Mouse (Mus musculus): Measurements from ENCODE around the gene Mtus2.

Gene Mtus2

GRCm38 (mm10) chr5:148180590-148181307 is 223.6 kb downstream of the Mtus2 start:
- WGBS: 42% methylated on average over 13 of the region's 13 CpGs

DNA sequence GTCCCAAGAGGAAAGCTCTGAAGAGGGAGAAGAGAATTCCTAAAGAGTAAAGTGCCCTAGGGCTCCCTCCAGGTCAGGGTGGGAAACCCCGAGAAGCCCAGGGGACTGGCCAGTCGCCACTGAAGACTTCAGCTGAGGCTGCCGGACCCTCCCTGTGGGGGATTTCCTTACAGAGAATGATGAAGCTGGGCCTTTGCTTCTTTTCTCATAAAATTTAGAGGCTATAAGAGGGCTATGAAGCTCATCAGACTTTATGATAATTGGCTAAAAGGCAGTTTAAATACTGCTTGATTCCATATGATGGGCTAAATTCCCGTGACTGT is 224.1 kb downstream of the Mtus2 start:
- 63% methylated on average over 4 of the region's 4 CpGs for WGBS

- WGBS: 83% methylated on average over 6 of the region's 6 CpGs
Observed at GRCm38 (mm10) chr5:148181901-148182300, 224.8 kb downstream of the Mtus2 start.

GRCm38 (mm10) chr5:148185898-148186297 is 228.8 kb downstream of the Mtus2 start:
- WGBS: 75% methylated on average over 1 of the region's 1 CpGs

- 57% methylated on average over 4 of the region's 4 CpGs for WGBS
Observed at GRCm38 (mm10) chr5:148191416-148191815, 234.3 kb downstream of the Mtus2 start.

DNA sequence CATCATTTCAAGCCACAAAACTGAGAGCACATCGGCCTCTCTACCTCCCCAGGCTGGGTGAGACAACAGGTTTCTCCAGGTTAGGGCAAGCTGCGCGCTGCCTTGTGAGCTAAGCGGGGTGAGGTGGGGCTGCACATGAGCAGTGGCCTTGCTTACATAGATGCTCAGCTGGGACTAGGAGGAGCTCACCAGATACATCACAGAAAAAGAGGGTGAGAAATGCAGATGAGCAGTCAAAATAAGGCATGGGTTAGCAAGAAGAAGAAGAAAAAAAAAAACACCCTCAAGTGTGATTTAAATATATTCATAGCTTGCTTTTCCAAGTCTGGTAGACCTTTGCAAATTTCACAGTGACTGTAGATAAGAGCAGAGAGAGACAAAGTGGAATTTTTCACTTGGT is 254.7 kb downstream of the Mtus2 start:
- 76% methylated on average over 4 of the region's 4 CpGs for WGBS

GRCm38 (mm10) chr5:148216786-148217185 is 259.7 kb downstream of the Mtus2 start:
- WGBS: 88% methylated on average over 8 of the region's 8 CpGs

DNA sequence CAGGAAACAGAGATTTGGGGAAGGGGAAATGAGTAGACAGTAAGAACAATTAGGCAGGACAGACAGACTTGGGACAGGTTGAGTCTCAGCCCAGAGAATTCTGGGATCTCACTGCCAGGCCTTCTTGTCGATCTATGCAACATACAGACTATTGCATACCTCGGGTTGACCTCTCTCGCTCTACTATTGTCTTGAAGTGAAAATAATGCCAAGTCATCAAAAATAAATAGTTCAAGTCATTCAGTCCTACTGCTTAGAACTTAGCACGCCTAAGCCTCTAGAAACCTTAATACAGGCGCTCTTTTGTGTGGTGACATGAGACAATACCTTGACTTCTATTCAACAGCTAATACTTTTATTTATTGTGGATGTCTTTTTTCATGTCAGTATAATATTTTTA is 265.8 kb downstream of the Mtus2 start:
- WGBS: 91% methylated on average over 5 of the region's 5 CpGs

DNA sequence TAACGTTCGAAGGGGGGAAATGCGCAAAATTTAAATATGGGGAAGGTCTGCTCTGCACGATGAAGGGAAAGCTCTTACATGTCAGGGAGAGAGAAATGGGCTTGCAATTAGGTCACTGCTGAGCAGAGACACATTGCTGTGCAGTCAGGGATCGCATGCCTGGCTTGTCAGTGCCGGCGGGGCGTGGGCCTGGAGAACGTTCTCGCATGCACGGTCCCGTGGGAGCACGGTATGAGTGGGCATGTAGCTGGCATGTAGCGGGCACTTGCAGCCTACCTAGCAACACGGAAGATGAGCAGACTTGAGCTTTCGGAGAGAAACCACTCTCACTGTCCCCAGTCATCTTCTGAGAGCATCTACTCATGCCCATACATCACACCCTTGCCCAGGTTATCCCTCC is 266.9 kb downstream of the Mtus2 start:
- WGBS: 86% methylated on average over 16 of the region's 16 CpGs

DNA sequence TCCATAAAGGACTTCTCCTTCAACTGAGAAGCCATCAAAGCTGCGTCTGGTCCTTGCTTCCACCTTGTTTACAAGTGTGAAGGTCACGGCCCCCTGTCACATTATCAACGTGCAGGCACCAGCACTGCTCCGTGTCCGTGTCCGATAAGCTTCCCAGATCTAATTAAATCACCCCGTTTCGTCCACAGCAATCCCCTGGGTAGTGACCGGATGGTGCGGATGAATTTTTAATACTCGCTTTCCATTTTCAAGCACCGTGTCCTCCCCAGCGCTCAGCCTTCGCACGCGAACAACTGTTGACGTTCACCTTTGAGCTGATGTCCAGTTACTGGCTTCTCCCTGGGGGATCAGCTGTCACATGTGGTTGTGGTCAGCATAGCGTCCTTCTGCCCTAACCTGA is 276.6 kb downstream of the Mtus2 start:
- 94% methylated on average over 18 of the region's 18 CpGs for WGBS

GRCm38 (mm10) chr5:148236616-148237015 is 279.5 kb downstream of the Mtus2 start:
- 59% methylated on average over 9 of the region's 9 CpGs for WGBS

GRCm38 (mm10) chr5:148239757-148240156 is 282.6 kb downstream of the Mtus2 start:
- WGBS: 47% methylated on average over 2 of the region's 2 CpGs

DNA sequence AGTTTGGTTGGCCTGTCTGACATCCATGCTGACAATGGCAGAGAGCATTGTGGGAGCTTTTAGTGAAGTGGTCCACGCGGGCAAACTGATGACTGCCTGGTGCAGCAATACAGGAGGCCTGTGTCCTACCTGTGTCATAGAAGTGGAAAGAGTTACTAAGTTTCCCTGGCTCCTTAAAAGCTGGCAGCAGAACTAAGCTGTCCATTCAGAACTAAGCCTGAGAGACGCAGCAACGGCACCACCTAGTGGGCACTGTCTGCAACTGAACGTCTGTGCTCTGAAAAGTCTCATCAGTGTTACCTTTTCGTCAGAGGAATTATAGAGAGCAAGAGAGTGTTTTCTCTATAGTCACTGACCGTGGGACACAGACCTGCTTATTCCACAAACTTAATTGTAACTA is 284.8 kb downstream of the Mtus2 start:
- 7% methylated on average over 7 of the region's 7 CpGs for WGBS

DNA sequence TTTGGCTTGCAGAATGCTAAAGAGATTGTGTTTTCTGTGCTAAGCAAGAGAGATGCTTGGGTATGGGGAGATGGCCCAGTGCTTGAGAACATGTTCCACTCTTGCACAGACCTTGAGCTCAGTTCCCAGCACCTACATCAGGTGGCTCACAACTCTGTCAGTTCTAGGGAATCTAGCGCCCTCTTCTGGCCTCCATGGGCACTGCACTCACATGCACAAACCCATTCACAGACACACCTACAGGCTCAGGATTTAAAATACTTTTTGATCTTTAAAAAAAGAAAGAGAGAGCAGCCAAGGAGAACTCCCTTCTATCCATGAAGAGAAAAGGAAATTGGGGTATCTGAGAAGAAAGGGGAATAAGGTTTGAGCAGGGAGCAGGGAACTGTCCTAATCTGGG is 287.4 kb downstream of the Mtus2 start:
- 48% methylated on average over 1 of the region's 1 CpGs for WGBS

DNA sequence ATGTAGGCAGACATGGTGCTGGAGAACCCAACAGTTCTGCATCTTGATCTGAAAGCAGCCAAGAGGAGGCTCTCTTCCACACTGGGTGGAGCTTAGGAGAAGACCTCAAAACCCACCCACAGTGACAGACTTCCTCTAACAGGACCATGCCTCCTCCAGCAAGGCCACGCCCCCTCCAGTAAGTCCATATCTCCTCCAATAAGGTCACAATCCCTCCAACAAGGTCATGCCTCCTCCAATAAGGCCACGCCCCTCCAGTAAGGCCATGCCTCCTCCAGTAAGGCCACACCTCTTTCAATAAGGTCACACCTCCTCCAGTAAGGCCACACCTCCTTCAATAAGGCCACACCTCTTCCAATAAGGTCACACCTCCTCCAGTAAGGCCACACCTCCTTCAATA is 288.3 kb downstream of the Mtus2 start:
- 69% methylated on average over 2 of the region's 2 CpGs for WGBS

- 49% methylated on average over 2 of the region's 2 CpGs for WGBS
Observed at GRCm38 (mm10) chr5:148248236-148248635, 291.1 kb downstream of the Mtus2 start.

GRCm38 (mm10) chr5:148262016-148262415 is 304.9 kb downstream of the Mtus2 start:
- 57% methylated on average over 7 of the region's 7 CpGs for WGBS

DNA sequence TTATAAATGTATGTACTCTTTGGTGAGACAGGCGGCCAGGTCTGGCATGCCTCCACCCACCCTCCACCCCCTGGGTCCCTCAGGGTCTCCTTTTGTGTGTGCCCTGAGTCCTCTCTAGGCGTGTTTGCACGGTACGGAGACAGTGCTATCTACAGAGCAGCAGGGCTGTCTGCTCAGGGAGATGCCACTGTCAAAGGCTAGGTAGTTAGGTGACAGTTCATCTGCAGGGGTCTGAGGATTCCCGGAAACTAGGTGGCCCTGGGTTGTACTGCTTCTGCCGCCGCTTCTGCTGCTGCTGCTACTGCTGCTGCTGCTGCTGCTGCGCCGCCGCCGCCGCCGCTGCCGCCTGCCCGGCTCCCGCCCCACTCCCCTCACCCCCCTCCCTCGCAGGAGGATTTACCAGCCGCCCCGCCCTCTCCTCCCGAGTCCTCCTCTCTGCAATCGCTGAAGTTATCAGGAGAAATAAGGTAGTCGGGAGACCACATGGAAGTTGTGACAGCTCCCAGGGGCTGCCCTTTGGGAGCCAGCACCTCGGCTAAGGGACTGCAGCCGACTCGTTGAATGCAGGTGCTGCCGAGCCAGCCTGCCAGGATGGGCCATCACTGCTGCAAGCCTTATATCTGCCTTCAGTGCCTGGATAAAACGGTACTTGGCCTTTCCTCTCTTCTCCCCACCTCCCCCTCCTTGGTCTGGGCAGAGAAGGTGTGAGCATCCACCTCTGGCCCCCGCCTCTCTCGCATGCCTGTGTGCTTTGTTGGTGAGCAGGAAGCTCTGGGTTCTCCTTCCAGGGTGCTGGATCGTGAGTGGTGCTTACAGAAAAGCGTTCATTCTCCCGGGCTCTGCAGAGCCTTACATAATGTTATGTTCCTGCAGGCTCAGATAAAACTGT is 307.9 kb downstream of the Mtus2 start:
- 2% methylated on average over 32 of the region's 32 CpGs for WGBS

- 55% methylated on average over 2 of the region's 2 CpGs for whole genome bisulfite sequencing
Observed at GRCm38 (mm10) chr5:148266841-148267240, 309.7 kb downstream of the Mtus2 start.

- WGBS: 73% methylated on average over 4 of the region's 4 CpGs
Observed at GRCm38 (mm10) chr5:148267446-148267845, 310.3 kb downstream of the Mtus2 start.

- 64% methylated on average over 6 of the region's 6 CpGs for WGBS
Observed at GRCm38 (mm10) chr5:148272065-148272464, 314.9 kb downstream of the Mtus2 start.

DNA sequence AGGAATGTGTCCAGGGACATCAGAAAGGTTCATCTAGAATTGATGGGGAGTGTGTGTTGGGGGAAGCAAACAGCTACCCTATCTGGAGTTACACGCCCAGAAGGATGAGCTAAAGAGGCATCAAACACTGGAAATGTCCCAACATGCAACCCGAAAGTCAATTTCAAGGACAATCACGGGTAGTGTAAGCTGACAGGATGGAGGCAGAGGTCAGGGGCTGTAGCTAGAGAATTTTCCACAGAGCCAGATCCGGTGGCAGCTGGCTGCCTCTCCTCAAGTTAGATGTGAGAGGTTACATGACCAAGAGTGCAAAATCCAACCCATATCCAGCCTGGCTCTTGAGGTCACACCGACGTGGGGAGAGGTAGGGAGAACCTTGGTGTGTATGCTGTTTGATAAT is 315.7 kb downstream of the Mtus2 start:
- WGBS: 89% methylated on average over 6 of the region's 6 CpGs

GRCm38 (mm10) chr5:148278233-148278632 is 321.1 kb downstream of the Mtus2 start:
- 86% methylated on average over 8 of the region's 8 CpGs for WGBS

Data from cerebral cortex, adult 2 months (tissue).